Mouse (Mus musculus) liver, adult 2 months (tissue): ENCODE results near the gene Kif18b.

Experiments used
- CTCF ChIP-seq: fragments of 200-500 bp; IDR thresholded peaks from 2 replicates; pipeline ENCODE4 v1.5.1; 2011; ENCODE audit warnings: low read depth, low read length, control low read depth
- POLR2A ChIP-seq: fragments of 200-500 bp; IDR thresholded peaks from 2 replicates; pipeline ENCODE4 v1.6.1; 2011; ENCODE audit warnings: low read length, control low read depth; ENCODE audit not compliant: insufficient read depth; ENCODE audit errors: extremely low read depth

GRCm38 (mm10) chr11:102903654-102904053 is 21.3 kb downstream of the Kif18b start:
- TF ChIP-seq CTCF (no peak), POLR2A (no peak)
